Mouse (Mus musculus) Patski (cell line): ENCODE measurements at regions not wholly inside any gene's neighbourhood (a gene's known extent, or its start where the extent isn't known, plus 50 kb on each side); places are given as distances from the start of the nearest gene placed in this dataset.

Experiments
- ATAC-seq: fragments of 100-300 bp; one replicate; pipeline ENCODE4 v1.8.0; 2021
- CTCF ChIA-PET: fragments of 350-600 bp; sonication (Branson Sonifier 250); formaldehyde crosslinking; loops from one replicate; lab custom pipeline; 2022; ENCODE audit warnings: inconsistent platforms; lab: Charles Lee
- POLR2A ChIA-PET: fragments of 350-600 bp; sonication (Branson Sonifier 250); formaldehyde crosslinking; loops from one replicate; lab custom pipeline; 2022; ENCODE audit warnings: antibody characterized with exemption, inconsistent platforms; lab: Charles Lee
- DNase-seq: peaks from one replicate; pipeline ENCODE4 v3.0.0-alpha.2; 2011; ENCODE audit warnings: low read depth, low spot score
- H3K27me3 ChIP-seq: fragments of 371-371 bp; one replicate; pipeline ENCODE4 v1.5.1; 2021
- CTCF ChIP-seq: fragments of 100-300 bp; IDR thresholded peaks from one replicate; pipeline ENCODE4 v1.5.1; 2021
- in situ Hi-C: fragments of 300-500 bp; cut with MboI; formaldehyde crosslinking; loops from 3 replicates; pipeline ENCODE4 v1.11.1; 2018; ENCODE audit warnings: low pct_unique_long_range_greater_than_20kb, mixed read lengths

DNA sequence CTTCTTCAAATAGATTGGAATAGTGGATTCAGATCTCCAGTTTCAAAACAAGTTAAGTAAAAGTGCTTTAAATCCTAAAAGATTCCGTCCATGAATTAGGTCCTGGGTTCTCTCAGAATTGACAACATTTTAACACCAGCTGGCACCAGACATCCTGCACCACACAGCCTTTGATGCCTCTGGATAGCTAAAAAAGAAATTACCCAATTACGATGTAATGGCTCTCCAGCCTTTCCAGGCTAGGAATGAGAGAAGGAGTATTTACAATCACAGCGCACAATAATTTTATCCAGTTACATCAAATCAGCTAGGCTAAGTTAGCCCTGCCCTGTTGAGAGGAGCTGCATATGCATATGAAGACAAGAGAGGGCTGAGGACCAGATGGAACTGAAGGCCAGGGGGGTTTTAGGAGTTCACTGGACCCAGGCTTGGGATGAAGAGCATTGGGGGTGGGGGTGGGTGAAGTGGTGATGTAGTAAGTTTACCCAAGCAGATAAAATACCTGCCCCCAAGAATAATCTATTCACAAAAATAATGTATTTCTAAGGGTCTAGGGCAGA is 455.8 kb upstream of the Tle4 start:
- ATAC-seq: no peak
- POLR2A ChIA-PET: no interaction called here
- CTCF ChIA-PET: no interaction called here
- no peak for DNase-seq
- H3K27me3 ChIP-seq: peaks cover 13% of the 10 kb centered on the region
- no peak for TF ChIP-seq CTCF
- in situ Hi-C loops: no loop called here

DNA sequence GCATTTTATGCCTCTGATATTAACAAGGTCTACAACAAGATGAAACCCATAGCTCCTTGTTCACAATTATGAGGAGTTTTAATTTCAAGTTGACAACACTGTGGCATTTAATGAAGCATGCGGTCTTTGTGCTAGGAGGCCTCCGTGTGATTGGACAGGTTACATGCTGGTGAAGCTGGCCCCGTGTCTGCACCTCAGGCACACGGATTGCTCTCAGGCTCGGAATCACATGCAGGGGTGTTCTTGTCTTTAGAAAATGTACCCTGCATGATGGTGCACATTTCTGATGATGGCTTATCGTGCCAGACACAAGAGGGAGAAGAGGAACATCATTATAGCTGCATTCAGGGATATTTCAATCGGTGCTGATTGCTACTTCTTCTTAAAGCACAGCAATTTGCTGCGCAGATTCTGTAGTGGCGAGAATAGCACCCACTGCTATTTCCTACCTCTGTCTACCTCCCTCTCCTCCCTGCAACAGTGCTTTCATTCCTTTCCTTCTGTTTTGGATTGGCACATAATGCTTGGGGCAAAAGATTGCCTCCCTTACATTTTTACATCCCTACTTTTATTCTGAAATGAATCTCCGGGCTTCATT is 454.9 kb upstream of the Tle4 start:
- DNase-seq (no peak), ATAC-seq (no peak)
- in situ Hi-C loops: no loop called here
- ChIA-PET POLR2A (interaction anchor here (0.6 kb wide), 1 partner anchor 9 kb away, joined by 3 read pairs; no protein-coding TSS in a partner anchor), CTCF (no interaction called here)
- peaks cover 10% of the 10 kb centered on the region for H3K27me3 ChIP-seq
- no peak for TF ChIP-seq CTCF

DNA sequence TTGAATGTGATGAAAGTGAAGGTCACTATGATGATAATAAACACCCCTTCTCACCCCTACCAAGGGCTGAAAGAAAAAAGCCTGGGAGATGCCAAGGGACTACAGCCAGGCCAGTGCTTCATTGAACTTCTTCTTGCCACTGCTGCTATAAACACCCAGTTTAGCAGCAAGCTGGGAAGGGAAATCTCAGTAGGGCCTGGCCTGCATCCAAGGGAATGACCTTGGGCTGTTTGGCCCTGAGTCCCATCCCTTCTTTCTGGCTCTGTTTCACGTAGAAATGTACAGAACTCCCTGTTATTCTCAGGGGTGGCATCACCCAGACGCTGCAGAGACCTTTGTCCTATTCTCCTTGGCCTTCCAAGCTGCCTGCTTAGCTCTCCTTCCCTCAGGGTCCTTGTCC is 450.0 kb upstream of the Tle4 start:
- TF ChIP-seq CTCF: no peak
- DNase-seq (no peak), ATAC-seq (no peak)
- peaks cover 17% of the 10 kb centered on the region for H3K27me3 ChIP-seq
- POLR2A ChIA-PET: no interaction called here
- in situ Hi-C loops: no loop called here
- CTCF ChIA-PET: interaction anchor here (1.0 to 1.9 kb wide), 3 partner anchors 10 to 23 kb away, joined by 4 read pairs; no protein-coding TSS in a partner anchor

DNA sequence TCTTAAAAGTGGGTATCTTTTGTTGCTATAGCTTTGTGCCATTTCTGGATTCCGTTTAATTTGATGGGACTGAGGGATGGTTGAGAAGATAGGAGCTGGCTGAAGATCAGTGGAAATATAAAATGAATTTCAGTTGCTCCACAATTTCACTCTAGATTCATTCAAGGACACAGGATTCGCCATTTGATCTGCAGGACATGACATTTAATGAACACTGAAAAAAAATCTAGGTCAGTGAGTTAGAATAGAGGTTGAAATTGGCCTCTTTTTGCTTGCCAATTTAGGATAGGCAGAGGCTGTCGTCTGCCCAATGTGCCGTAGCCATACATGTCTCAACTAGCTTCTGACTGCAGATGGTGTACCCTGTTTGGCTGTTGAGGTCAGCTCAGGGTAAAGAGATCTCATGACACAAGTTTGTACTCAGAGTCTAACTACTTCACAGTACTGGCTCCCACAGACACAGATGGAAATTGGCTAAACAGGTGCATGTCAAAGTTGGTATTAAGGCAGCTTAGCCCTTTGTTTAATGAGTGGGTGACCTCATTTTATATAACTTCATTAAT is 449.5 kb upstream of the Tle4 start:
- no peak for ATAC-seq

DNA sequence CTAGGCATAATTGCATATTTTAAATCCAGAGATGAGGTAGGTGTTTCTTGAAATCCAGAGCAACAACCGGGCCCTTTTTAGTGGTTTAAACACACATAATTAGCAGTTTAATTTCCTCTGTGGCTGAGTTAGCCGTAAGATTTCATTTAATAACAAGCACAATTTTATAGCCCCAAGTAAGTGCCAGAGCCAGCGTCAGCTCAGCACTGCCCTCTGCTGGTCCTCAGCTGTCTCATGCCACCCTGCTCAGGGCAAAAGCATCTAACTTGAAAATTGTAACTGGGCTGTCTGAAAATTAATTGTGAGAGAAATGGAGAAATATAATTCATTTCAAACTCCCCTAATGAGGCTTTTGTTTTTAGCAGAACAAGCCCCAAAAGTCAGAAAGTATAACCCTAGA is 437.7 kb upstream of the Tle4 start:
- DNase-seq (no peak), ATAC-seq (no peak)
- POLR2A ChIA-PET: no interaction called here
- CTCF ChIA-PET: interaction anchor here (0.6 to 0.9 kb wide), 3 partner anchors 8 to 1052 kb away, joined by 3 to 4 read pairs (median 3); no protein-coding TSS in a partner anchor
- peak; percentile 97 for TF ChIP-seq CTCF
- in situ Hi-C loops: loop anchor here (10.0 kb wide), 1 partner anchor 1051 kb away; no protein-coding TSS in a partner anchor
- peaks cover 74% of the 10 kb centered on the region for H3K27me3 ChIP-seq

More for the DNA sequence above, 449.5 kb upstream of the Tle4 start:
- no peak for DNase-seq
- TF ChIP-seq CTCF: no peak
- in situ Hi-C loops: no loop called here
- ChIA-PET POLR2A (no interaction called here), CTCF (interaction anchor here (1.0 to 1.9 kb wide), 4 partner anchors 10 to 23 kb away, joined by 3 to 4 read pairs (median 4); no protein-coding TSS in a partner anchor)
- H3K27me3 ChIP-seq: peaks cover 12% of the 10 kb centered on the region

DNA sequence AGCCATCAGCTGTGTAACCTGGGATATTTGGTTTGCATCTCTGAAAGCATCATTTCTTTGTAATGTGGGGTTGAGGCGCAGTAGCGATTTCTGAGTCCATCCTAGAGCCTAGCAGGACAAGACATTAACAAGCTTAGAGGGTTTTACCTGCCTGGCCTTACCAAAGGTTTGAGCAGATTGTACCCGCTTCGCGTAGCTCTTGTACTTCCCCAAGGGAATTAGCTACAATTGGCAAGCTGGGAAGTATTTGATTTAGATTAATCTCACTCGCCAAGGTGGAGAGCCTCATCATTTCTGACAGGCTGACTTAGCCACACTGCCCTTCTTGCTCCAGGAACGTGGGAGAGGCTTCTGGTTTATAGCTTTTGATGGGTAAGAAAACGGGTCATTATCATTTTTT is 436.1 kb upstream of the Tle4 start:
- ATAC-seq: no peak
- ChIA-PET CTCF (interaction anchor here (1.5 kb wide), 1 partner anchor 1052 kb away, joined by 4 read pairs; no protein-coding TSS in a partner anchor), POLR2A (no interaction called here)
- H3K27me3 ChIP-seq: peaks cover 75% of the 10 kb centered on the region
- in situ Hi-C loops: loop anchor here (10.0 kb wide), 1 partner anchor 1049 kb away; no protein-coding TSS in a partner anchor
- no peak for TF ChIP-seq CTCF
- DNase-seq: no peak

DNA sequence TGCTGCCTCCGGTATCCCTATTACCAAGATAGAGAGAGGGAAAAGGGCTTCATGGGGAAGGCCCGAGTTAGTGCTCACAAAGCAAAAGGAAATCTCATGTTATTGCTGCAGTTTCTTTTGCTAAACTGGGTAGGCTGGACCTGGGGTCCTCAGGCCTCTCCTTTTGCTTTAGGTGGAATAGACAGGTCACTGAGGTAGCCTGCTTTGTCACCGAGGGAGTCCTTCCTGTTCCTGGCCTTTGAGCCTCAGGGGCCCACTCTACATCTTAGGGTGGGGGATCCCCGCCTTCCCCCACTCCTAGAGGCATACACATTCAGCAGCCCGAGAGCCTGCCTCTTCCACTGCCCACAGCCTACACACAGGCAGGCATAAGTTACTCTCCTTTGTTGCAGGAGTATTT is 435.5 kb upstream of the Tle4 start:
- ChIA-PET POLR2A (interaction anchor here (0.6 kb wide), 1 partner anchor 1062 kb away, joined by 4 read pairs; no protein-coding TSS in a partner anchor), CTCF (interaction anchor here (1.5 kb wide), 1 partner anchor 1051 kb away, joined by 4 read pairs; no protein-coding TSS in a partner anchor)
- ATAC-seq: no peak
- no peak for TF ChIP-seq CTCF
- peaks cover 76% of the 10 kb centered on the region for H3K27me3 ChIP-seq
- DNase-seq: no peak
- in situ Hi-C loops: loop anchor here (10.0 kb wide), 1 partner anchor 1049 kb away; no protein-coding TSS in a partner anchor

DNA sequence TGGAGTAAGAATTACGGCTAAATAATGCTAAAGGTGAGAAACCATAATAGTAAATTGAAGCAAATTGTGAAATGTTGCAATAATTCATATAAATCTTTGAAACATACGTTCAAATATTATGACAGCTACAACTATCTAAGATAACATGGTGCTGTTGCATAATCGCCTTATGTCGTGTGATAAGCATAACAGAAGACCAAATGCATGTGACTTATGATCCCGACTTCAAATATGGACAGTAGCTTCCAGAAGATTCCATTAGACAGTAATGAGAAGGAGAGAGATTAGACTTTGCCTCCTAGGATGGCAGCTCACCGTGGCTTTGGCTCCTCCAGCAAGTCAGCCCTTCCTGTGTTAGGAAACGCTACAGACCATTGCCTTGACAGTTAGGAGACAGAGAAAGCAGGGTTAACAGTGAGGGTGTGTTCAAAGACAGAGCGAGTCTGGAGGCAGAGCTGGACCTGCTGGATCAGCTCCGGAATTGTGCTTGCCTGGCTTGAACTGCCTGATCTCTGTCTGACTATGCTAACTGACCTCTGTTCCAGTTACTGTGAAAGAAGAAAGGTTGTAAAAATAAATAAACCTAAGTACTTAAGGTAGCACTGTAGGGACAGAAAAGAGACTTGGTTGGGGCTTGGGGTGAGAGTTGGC is 434.6 kb upstream of the Tle4 start:
- in situ Hi-C loops: loop anchor here (10.0 kb wide), 1 partner anchor 1048 kb away; no protein-coding TSS in a partner anchor
- no peak for DNase-seq
- no peak for TF ChIP-seq CTCF
- ChIA-PET POLR2A (no interaction called here), CTCF (interaction anchor here (0.8 to 1.3 kb wide), 2 partner anchors 8 to 117 kb away, joined by 3 read pairs; no protein-coding TSS in a partner anchor)
- ATAC-seq: no peak
- peaks cover 73% of the 10 kb centered on the region for H3K27me3 ChIP-seq

DNA sequence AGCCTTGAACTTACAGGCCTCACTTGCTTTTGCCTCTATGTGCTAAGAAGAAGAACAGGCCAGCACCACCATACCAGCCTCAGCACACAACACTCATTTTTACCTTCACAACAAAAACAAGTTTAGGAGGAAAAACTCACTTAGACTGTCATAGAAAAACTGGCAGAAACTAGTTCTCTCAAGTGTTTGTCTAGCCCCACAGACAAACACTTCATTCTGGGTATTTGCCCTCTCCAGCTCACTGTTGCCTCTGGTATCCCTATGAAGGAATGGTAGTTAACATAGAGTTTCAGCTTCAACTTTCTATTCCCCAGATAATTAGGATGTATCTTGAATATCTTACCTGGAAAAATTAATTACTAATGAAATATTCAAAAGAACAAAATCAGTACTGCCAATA is 433.6 kb upstream of the Tle4 start:
- in situ Hi-C loops: loop anchor here (10.0 kb wide), 1 partner anchor 1047 kb away; no protein-coding TSS in a partner anchor
- TF ChIP-seq CTCF: no peak
- DNase-seq (no peak), ATAC-seq (no peak)
- H3K27me3 ChIP-seq: peaks cover 69% of the 10 kb centered on the region
- POLR2A ChIA-PET: no interaction called here
- CTCF ChIA-PET: interaction anchor here (1.3 kb wide), 1 partner anchor 116 kb away, joined by 3 read pairs; no protein-coding TSS in a partner anchor

DNA sequence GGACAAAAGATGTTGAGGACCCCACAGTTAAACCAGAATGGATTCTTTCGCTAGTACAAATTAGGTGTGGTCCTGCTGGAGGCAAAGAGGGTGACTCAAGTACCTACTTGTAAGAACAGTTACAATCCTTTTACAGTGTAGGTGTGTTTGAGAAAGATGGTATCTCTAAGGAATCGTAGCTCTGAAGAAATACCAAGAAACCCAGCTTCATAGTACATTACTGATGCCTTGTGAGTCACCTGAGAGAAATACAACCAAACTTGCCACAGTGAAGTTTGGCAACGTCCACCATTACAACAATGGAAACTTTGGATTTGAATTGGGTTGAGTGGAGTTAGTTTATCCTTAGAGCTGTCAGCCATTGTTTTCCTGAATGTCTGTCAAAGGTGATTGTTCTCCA is 405.7 kb upstream of the Tle4 start:
- ATAC-seq: no peak
- in situ Hi-C loops: no loop called here
- ChIA-PET POLR2A (no interaction called here), CTCF (no interaction called here)
- no peak for DNase-seq
- no peak for TF ChIP-seq CTCF
- peaks cover 13% of the 10 kb centered on the region for H3K27me3 ChIP-seq
